Mouse (Mus musculus): Measurements from ENCODE around the gene Maob.

GRCm38 (mm10) chrX:16860244-16860643, 43.1 kb upstream of the Maob start:
- TF ChIP-seq CTCF (IDR thresholded peaks at IDR 0.05; ENCODE audit: extremely low read depth, insufficient read length, insufficient replicate concordance, low read depth, low read length) (no peak), POLR2A (IDR thresholded peaks at IDR 0.05; ENCODE audit: low read depth, low read length) (no peak)
